Mouse (Mus musculus) brain, embryonic 18.5 days (tissue): Measurements from ENCODE around the gene Fam83c.
"Not testable (repeated sequence)": the region's sequence is repeated elsewhere in the genome, so short reads cannot be mapped to it uniquely, and the experiment has no call there.

Experiments
- DNase-seq: peaks from one replicate; pipeline ENCODE4 v3.0.0-alpha.2; 2012; ENCODE audit warnings: low read depth, low spot score

Fam83c gene

GRCm38 (mm10) chr2:155834732-155835131 is at the start of gene Fam83c:
Gene Fam83c (minus strand): TSS chr2:155834854.
- DNase-seq, result no peak

- no peak for DNase-seq
Measured at GRCm38 (mm10) chr2:155882087-155882486, 47.4 kb upstream of the Fam83c start.

GRCm38 (mm10) chr2:155878964-155879876 is 44.6 kb upstream of the Fam83c start:
- no peak for DNase-seq

GRCm38 (mm10) chr2:155873636-155874035 is 39.0 kb upstream of the Fam83c start:
- DNase-seq, result no peak

- no peak for DNase-seq
Measured at GRCm38 (mm10) chr2:155872930-155873507, 38.4 kb upstream of the Fam83c start.

- no peak for DNase-seq
Measured at GRCm38 (mm10) chr2:155872486-155872885, 37.8 kb upstream of the Fam83c start.

- no peak for DNase-seq
Measured at GRCm38 (mm10) chr2:155869772-155870171, 35.1 kb upstream of the Fam83c start.

GRCm38 (mm10) chr2:155868320-155868719 is 33.7 kb upstream of the Fam83c start:
- no peak for DNase-seq

GRCm38 (mm10) chr2:155863301-155863867 is 28.7 kb upstream of the Fam83c start:
- DNase-seq, result no peak

GRCm38 (mm10) chr2:155862573-155863300 is 28.1 kb upstream of the Fam83c start:
- DNase-seq, result peak; percentile 42

GRCm38 (mm10) chr2:155861581-155861980 is 26.9 kb upstream of the Fam83c start:
- DNase-seq, result no peak

GRCm38 (mm10) chr2:155860102-155860501 is 25.4 kb upstream of the Fam83c start:
- no peak for DNase-seq

- no peak for DNase-seq
Measured at GRCm38 (mm10) chr2:155852536-155852935, 17.9 kb upstream of the Fam83c start.

GRCm38 (mm10) chr2:155850120-155850519 is 15.5 kb upstream of the Fam83c start:
- DNase-seq, result no peak

GRCm38 (mm10) chr2:155849464-155849863 is 14.8 kb upstream of the Fam83c start:
- no peak for DNase-seq

GRCm38 (mm10) chr2:155848291-155848690 is 13.6 kb upstream of the Fam83c start:
- no peak for DNase-seq

GRCm38 (mm10) chr2:155846930-155847329 is 12.3 kb upstream of the Fam83c start:
- DNase-seq, result no peak

GRCm38 (mm10) chr2:155838961-155839360 is 4.3 kb upstream of the Fam83c start:
- no peak for DNase-seq

GRCm38 (mm10) chr2:155837961-155838360 is 3.3 kb upstream of the Fam83c start:
- no peak for DNase-seq

GRCm38 (mm10) chr2:155832087-155832486 is 2.6 kb downstream of the Fam83c start:
- DNase-seq, result not testable (repeated sequence)

GRCm38 (mm10) chr2:155831302-155831701 is 3.4 kb downstream of the Fam83c start:
- no peak for DNase-seq

- DNase-seq, result no peak
Measured at GRCm38 (mm10) chr2:155830841-155831240, 3.8 kb downstream of the Fam83c start.
